Mouse (Mus musculus) right cerebral cortex, postnatal 10 days (tissue): Measurements from ENCODE around the gene Arf3.
A peak's percentile ranks its signal among the peaks of the same experiment; 100 is the strongest.
"Not testable (repeated sequence)": the region's sequence is repeated elsewhere in the genome, so short reads cannot be mapped to it uniquely, and the experiment has no call there.

Source experiments
- DNase-seq, 2 experiments: peaks; one replicate each; pipeline ENCODE4 v3.0.0; 2021; ENCODE audit warnings: low spot score in 2 of 2

Arf3 gene

DNA sequence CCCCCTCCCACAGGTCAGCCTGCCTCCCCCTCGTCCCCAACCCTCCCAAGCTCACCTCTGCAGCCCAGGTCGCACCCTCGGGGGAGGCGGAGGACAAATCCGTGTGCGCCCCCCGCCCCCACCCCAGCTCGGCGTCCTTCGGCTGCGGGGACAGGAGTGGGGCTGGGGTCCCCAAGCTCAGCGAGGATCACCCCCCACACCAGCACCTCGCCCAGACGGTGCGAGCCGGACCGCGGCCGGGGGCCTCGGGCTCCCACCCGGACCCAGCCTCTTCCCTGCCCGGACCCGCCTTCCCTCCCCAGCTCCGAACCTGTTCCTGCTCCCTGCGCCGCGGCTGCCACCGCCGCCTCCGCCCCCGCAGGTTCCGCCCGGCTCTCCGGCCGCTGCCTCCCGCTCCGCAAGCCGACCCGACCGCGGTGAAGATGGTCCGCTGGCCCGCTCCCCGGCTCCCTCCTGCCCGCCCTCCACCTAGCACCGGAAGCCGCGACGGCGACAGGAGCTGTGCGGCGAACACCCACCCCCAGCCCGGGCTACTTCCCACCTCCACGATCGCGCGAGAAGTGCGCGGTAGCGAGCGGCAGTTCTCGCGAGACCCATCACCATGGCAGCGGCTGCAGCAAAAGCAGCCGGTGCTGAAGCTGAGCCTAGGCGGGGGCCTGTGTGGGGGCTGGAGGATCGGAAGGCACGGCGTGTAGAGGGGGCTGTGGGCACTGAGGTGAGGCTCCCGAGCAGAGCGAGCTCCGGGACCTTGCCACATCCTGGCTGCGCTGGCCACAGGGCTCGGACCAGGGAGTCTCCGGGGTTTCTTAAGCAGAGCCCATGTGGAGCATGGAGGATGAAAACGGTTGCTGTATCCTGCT is at the start of gene Arf3:
Arf3 (minus strand) TSS at position 545 of the 860 bp plus-strand sequence.
- peak; percentile 98 for DNase-seq

DNA sequence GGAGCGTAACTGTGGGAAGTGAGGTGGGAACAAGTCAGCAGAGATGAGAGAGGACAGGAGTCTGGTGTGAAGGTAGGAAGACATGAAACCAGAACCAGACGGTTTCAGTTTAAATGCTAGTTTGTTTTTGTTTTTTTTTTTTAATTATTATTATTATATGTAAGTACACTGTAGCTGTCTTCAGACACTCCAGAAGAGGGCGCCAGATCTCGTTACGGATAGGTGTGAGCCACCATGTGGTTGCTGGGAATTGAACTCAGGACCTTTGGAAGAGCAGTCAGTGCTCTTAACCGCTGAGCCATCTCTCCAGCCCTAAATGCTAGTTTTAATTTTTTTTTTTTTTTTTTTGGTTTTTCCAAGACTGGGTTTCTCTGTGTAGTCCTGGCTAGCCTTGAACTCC is 47.2 kb upstream of the Arf3 start:
- DNase-seq: not testable (repeated sequence)

DNA sequence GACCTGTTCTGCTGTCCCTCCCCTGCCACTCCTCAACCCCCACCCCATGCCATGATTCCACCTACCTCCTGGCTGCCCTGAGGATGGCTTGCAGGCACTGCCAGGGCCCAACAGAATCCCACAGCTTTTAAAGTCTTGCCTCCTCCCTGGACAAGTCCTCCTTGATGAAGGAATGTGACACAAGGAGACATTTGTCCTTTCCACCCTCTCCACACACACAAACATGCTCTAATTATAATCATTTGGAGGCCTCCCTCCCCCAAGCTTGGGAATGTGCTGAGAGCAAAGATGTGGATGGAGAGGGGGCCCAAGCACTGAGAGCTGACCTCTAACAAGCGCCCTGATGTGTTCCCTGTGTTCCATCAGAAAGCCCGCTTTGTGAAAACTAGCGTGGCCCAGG is 46.4 kb upstream of the Arf3 start, which contains the start of gene Ddn:
Ddn (minus strand) TSS at position 101 of the 400 bp plus-strand sequence.
- DNase-seq: no peak

DNA sequence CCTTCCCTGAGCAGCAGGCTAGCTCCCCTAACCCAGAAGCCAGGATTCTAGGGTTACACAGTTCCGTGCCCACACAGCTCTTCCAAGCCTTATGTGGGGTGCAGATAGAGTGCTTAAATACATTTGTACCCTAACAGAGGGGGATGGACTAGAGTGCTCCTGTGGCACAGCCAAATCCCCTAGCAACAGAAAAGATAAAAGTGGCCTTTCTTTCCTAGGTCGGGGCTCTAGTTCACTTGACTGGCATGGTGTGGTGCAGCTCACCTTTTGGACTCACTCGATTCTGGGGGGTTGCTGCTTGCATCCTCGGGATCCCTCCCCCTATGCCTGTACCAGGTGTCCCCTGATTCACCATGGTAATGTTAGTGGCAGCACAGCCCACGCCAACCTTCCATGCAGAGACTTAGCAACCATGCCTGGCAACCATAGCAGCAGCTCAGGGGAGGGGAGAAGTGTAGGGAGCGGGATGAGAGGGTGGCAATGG is 45.7 kb upstream of the Arf3 start:
- DNase-seq: peak; percentile 89 to 94

DNA sequence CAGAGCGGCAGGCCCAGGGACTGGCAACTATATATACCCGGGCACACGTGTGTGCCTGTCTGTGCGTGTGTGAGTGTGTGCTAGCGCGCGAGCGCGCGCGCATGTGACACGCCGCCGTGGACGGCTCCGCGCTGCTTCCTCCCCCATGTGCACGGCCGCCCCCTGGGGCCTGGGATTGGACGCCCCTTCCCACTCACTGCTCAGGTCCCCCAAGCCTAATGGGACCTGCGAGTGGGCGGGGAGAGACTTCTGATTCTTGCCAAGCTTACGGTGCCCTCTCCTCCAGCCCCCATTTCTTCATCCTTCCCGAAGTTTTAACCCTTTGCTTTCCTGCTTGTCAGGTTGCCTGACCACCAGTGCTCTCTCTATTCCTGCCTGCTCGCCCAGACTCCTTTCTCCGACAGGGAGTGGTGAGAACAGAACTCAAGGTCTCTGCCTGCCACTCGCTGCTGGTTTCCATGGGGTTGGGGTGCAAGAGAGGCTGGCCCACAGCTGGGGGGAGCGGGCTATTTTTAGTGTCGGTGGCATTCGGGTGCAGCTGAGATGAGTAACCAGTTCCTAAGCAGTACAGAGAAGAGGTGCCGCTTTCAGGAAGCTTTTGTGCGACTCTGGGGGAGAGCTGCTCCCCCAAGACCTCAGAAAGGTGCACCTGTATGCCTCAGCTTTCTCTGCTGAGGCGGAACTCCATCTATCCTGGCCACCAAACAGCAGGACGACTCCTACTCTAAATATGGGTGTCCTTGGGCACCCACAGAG is 45.1 kb upstream of the Arf3 start:
- DNase-seq: peak; percentile 93 to 95

DNA sequence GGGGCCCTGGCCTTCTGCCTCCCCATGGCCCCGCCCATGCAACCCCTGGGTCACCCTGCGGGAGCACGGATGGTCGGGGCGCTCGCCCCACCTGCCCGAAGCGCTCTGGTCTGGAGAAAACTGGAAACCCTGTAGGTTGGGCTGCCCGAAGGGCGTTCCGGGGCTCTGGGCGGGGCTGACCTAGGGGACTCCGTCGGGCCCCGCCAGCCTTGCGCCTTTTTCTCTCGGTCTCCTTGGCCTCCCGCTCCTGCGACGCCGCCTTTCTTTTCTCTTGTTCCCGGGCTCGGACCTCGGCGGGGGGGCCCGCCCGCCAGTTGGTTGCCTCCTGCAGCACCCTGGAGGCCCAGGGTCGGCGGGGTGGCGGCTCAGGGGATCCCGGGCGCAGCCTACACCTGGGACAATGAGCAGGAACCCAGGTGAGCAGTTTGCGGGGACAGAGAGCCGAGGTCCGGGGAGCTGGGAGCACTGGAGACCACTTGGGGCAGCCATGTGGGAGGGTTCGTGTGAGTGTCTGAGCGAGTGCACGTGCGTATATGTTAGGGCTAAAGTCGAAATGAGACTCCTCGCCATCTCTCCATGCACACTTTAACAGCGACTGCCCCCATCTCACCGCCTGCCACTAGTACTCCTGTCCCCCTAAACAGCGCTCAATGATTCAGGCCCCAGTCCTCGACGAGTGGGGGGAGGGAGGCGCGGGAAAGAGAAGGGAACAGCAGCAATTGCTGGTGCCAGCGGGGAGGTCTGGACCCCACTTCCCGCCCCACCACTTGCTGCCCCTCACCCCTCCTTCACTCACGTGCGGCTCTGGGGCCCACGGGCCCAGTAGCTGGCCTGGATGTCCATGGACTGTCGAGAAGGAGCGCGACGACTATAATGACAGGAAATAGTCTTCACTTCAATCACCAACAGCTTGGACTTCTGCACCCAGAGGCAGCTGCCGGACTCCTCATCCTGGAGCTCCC is 44.1 kb upstream of the Arf3 start:
- DNase-seq: peak in 1 of 2 experiments; percentile 61

DNA sequence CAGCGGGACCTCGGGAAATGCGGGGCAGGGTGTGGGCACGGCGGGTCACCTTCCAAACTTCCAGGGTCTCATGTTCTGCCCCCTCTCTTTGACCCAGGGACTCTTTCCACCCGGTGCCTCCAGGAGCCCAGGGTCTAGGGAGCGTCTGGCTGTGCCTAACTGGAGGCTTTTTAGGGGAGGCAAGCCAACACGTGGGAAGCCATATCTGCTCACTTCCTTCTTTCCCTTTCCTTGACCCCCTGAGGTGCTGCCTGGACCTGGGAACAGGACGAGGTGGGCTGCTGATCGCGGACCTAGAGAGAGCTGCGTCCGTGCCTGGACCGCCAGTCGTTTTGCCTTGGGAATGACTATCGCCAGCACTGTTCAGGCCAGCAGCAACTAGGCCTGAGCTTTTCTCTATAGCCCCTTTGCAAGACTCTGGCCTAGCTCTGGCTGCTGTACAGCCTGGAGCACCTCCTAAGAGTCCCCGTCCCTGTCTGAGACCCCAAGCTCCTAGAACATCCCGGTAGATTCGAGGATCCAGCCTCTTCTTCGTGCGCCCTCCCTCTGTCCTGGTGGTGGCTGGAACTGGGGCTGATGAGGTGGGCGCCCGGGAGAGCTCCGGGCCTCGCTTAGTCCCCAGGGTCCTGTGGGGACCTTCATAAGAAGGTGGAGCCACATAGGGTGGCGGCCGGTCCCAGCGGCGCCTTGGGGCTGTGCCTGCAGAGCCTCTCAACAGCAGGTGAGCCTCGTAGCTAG is 43.2 kb upstream of the Arf3 start:
- DNase-seq: peak in 1 of 2 experiments; percentile 33

DNA sequence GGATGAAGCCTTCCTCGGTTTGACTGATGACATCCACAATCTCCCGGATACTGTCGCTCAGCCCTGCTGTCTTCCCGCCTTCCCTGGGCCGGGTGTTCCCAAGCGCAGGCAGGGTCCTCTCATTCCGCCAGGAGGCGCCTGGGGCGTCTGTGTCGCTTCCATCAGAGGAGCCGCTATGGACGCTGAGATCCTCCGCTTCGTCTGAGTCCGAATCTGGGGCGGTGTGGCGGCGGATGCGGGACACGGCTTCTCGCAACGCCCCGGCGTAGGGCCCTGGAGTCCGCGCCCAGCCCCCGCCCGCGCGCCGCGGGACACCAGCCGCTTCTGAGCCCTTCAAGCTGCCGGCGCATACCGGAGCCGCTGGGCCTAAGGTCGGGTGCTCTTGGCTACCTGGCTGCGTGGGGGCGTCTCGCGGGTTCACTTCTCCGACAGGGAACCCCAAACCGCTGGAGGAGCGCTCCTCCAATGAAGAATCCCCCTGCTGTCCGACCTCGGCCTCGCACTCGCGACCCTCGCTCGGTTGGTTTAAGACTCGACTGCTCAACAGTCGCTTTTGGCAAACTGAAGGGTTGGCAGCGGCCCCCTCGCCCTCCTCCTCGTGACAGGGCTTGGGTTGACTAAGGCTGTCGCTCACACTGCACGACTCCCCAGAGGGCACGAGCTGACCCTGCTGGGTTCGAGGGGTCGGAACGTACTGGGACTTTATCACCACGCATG is 42.5 kb upstream of the Arf3 start:
- DNase-seq: peak; percentile 85 to 87

DNA sequence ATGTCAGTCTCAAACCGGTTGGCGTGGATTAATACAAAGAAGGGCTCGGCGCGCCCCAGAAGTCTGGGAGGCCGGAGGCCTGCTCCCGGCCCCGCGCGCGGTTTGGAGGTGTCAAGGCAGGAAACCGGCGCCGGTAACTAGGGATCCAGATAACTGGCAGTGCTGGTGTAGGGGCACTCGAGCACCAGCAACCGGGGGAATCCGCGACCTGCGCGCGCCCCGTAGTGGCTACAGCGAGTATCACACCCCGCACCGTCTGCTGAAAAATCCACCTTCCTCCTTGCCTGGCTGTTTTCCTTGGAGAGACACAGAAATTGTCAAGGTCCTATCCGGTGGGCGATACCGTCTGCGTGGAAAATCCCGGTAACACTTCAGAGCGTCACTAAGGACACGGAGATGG is 41.0 kb upstream of the Arf3 start:
- peak; percentile 90 to 91 for DNase-seq

DNA sequence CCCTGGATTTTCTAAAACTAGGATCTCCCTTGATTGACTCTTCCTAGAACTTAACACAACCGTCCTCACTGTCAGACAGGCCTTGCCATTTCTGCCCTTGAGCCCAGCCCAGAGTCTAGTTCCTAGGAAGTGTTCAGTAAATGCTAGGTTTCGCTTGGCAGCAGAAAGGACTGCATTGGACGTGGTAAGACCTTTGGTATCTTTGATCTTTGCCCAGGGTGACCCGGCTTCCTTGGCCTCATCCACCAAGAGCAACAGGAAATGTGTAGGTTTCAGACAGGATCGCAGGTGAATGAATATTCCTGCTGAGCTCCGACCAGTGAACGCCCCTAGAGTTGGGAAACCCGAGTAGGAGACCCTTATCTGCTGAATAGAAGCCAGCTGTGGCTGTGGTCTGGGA is 39.9 kb upstream of the Arf3 start:
- no peak for DNase-seq

DNA sequence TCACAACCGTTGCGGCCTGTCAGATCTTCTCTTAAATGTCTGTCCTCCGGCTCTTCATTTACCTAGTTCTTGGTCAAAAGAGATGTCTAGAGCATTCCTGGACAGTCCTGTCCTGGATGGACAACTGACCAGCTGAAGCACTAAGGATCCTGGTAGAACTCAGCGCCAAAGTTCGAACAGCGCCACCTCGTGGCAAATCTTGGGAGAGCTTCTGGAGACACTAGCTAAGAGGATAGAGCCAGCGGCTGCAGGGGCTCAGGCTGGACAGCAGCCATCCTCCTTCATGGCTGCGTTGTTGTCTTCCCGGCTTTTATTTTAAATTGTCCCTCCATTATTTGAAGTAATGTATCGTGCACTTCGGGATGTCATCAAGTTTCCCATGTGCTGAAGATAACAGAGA is 36.4 kb upstream of the Arf3 start:
- peak; percentile 78 to 87 for DNase-seq

DNA sequence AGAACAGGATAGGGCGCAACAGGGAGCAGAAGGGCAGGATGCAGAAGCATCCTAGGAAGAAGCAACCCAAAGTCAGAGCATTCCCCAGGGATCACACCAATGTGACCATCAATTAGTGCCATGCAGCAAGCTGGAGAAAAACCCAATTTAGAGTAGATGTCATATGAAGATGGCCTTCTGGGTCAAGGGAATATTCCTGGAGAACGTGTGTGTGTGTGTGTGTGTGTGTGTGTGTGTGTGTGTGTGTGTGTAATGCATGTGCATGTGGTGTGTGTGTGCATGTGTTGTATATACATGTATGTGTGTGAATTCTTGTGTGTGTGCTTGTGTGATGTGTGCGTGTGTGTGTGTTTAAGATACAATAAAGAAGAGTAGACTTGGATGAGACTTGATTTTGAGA is 35.9 kb upstream of the Arf3 start:
- no peak for DNase-seq

DNA sequence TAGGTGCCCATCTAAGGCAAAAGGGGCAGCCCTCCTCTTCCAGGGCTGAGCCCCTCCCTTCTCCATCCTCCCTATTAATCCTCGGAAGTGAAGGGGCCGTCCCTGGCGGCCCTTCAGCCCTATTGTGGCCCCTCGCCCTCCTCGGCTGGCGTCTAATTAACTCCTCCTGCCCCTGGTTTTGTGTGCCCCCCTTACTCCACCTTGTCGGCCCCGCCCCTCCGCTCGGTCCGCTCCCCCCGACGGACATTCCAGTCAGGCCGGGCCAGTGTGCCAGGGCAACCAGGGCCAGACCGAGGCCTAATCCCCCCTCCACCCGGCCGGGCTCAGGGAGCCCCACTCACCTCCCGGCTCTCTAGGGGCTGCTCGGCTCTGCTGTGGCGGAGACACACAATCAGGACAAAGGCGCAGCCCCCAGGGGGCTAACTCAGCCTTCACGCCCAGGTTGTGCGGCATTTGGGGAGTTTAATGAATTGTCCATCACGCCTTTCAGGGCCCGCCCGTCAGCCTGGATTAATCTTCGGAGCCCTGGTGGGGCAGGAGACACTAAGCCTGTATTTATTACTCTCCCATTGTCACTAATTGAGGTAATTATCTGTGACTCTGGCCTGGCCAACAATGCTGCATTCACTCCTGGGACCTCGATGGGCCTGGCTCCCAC is 35.0 kb upstream of the Arf3 start:
- no peak for DNase-seq

DNA sequence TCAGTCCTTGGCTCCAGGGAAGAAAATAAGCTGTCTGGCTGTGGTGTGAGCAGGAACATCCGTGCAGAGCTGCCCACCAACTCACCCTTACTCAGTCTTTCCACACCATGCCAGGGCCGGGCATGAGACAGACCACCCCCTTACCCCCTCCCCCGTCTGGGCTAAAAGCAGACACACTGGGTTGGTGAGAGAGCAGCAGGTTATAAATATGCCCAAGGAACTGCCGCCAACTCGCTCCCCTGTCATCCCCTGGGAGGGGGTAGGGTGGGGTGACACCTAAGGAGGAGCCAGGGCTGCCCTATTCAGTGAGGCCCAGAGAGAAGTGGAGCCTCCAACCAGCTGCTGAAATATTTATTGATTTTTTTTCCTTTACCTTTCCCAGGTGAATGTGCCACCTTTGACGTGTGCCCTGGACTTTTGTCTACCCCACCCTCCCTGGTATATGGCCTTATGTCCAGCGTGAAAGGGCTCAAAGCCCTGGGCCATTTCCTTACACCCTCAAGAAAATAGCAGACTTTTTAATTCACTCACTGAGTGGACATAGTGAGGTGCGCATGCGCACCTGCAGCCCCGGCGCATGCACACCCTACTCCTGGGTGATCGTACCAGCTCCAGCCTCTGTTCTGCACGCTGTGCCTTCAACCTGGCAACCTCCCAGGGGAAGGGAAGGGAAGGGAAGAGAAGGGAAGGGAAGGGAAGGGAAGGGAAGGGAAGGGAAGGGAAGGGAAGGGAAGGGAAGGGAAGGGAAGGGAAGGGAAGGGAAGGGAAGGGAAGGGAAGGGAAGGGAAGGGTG is 34.0 kb upstream of the Arf3 start:
- no peak for DNase-seq

DNA sequence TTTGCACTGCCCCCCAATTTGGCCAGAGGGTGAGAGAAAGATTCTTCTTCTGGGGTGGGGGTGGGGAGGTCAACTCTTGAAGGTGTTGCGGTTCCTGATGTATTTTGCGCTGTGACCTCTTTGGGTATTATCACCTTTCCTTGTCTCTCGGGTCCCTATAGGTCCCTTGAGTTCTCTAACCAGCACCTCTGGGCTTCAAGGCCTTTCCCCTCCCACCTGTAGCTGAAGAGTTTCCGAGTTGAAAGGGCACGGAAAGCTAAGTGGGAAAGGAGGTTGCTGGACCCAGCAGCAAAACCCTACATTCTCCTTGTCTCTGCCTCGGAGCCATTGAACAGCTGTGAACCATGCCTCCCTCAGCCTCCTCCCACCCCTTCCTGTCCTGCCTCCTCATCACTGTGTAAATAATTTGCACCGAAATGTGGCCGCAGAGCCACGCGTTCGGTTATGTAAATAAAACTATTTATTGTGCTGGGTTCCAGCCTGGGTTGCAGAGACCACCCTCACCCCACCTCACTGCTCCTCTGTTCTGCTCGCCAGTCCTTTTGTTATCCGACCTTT is 30.2 kb upstream of the Arf3 start:
- no peak for DNase-seq

DNA sequence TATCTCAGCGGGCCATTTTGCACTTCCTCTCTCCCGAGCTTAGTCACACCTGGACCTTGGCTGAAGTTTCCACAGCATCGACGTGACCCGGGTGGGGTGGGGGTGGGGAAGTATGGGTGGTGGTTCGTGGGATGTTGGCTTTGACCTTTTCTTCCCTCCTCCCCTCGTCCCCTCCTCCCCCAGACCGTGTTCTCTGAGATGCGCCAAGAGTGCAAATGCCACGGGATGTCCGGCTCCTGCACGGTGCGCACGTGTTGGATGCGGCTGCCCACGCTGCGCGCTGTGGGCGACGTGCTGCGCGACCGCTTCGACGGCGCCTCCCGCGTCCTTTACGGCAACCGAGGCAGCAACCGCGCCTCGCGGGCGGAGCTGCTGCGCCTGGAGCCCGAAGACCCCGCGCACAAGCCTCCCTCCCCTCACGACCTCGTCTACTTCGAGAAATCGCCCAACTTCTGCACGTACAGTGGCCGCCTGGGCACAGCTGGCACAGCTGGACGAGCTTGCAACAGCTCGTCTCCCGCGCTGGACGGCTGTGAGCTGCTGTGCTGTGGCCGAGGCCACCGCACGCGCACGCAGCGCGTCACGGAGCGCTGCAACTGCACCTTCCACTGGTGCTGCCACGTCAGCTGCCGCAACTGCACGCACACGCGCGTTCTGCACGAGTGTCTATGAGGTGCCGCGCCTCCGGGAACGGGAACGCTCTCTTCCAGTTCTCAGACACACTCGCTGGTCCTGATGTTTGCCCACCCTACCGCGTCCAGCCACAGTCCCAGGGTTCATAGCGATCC is 29.4 kb upstream of the Arf3 start:
- DNase-seq: peak; percentile 79 to 80

DNA sequence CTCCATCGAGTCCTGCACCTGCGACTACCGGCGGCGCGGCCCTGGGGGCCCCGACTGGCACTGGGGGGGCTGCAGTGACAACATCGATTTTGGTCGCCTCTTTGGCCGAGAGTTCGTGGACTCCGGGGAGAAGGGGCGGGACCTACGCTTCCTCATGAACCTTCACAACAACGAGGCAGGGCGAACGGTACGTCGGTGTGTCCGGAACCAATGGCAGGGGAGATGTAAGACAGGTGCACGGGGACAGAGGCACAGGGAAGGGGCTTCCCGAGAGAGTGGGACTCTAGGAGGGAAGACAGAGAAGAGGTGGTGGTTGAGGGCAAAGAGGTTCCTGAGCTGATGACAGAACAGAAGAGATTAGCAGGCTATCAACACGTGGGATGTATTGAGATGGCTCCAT is 28.8 kb upstream of the Arf3 start:
- peak in 1 of 2 experiments; percentile 22 for DNase-seq

DNA sequence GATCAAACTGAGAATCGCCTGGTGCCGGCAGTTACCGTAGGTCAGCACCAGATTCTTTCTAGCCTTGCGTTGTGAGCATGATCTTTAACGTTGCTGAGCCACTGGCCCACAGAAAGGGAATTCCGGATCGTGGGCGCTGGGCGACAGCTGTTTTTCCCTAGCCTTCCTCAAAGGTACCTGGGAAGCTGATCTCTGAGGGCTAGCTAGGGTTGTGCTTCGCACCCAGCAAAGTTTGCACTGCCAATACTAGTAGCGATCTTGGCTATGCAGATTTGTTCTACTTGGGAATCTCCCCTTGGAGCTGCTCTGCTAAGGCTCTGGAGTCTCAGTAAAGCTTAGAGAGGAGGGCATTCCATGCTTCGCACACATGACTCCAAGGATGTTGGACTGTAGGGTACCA is 28.2 kb upstream of the Arf3 start:
- DNase-seq: no peak
